Mouse (Mus musculus) heart, embryonic 11.5 days (tissue): ENCODE results near the gene Cdc42bpa. TPM values are rescaled to one million over a fixed set of nuclear protein-coding genes. Genes with fewer than 3 reads are reported as not detected.

Experiments
- ATAC-seq: fragments of 200-750 bp; cut with Nextera tagmentation; replicated peaks from 2 replicates; pipeline ENCODE4 v1.8.0; 2017; ENCODE audit warnings: moderate library complexity; ENCODE audit not compliant: insufficient number of reproducible peaks, low FRiP score, low TSS enrichment
- H3K27ac ChIP-seq: fragments of 300-500 bp; sonication (generic); 2 replicates; pipeline ENCODE4 v1.5.1; 2014; ENCODE audit warnings: mild to moderate bottlenecking, low read depth, low read length
- H3K27me3 ChIP-seq: fragments of 300-500 bp; sonication (generic); 2 replicates; pipeline ENCODE4 v1.6.1; 2014; ENCODE audit warnings: mild to moderate bottlenecking, low read length, mixed read lengths; ENCODE audit not compliant: control insufficient read depth, insufficient read depth
- H3K36me3 ChIP-seq: fragments of 300-500 bp; sonication (generic); 2 replicates; pipeline ENCODE4 v1.6.1; 2014; ENCODE audit warnings: mild to moderate bottlenecking, low read length, moderate library complexity, mixed read lengths; ENCODE audit not compliant: control insufficient read depth, insufficient read depth
- H3K4me1 ChIP-seq: fragments of 300-500 bp; sonication (generic); 2 replicates; pipeline ENCODE4 v1.6.1; 2014; ENCODE audit warnings: low read length; ENCODE audit not compliant: control insufficient read depth, insufficient read depth
- H3K4me2 ChIP-seq: fragments of 300-500 bp; sonication (generic); 2 replicates; pipeline ENCODE4 v1.6.1; 2014; ENCODE audit warnings: mild to moderate bottlenecking, moderate library complexity
- H3K4me3 ChIP-seq: fragments of 300-500 bp; sonication (generic); 2 replicates; pipeline ENCODE4 v1.5.1; 2014; ENCODE audit warnings: low read depth, low read length
- H3K9ac ChIP-seq: fragments of 300-500 bp; sonication (generic); 2 replicates; pipeline ENCODE4 v1.6.1; 2014; ENCODE audit warnings: mild to moderate bottlenecking, low read depth, low read length, moderate library complexity
- H3K9me3 ChIP-seq: fragments of 300-500 bp; sonication (generic); replicated peaks from 2 replicates; pipeline ENCODE4 v1.6.1; 2016; ENCODE audit warnings: low read length; ENCODE audit not compliant: control insufficient read depth
- WGBS: fragments of 180-500 bp; shearing (Covaris S2); extraction: QIAGEN DNeasy Blood & Tissue Kit; methylation state at CpG from one replicate; pipeline ENCODE4 v1.1.7; 2014; ENCODE audit not compliant: insufficient replicate concordance; 5-methylcytosine and 5-hydroxymethylcytosine counted together
- polyA plus RNA-seq: library from polyadenylated mRNA; unstranded; fragments of >200 nt; fragmentation: Nextera tagmentation; extraction: Ambion mirVana; gene quantifications from 2 replicates; pipeline ENCODE4 v1.2.1, GENCODE M21; 2014

Gene Cdc42bpa
- polyA plus RNA-seq, 1 experiment from 2014 or later = 13.5 TPM

DNA sequence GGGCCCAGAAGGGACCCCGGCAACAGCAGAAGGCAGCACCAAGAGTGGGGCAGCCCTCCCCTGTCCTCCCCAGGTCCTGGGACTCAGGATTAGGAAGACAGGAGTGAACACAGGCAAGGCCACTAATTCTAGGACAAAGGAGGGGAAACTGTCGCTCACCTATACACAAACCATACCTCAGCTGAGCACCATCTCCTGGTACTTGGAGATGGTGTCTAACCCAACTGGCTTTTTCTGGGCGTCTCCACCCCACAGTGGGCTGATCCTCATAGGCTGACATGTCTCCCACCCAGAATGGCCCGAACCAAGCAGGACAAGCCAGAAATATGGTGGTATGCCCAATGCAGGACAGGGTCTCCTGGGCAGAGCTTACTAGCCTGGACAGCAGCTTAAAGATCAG is 212.3 kb downstream of the Cdc42bpa start:
- Histone ChIP-seq H3K27ac (no peak overlapping the region), H3K9me3 (no peaks in the 10 kb centered on the region), H3K9ac (no peak overlapping the region), H3K4me2 (no peak overlapping the region), H3K36me3 (no peaks in the 10 kb centered on the region), H3K4me1 (no peaks in the 10 kb centered on the region), H3K27me3 (no peaks in the 10 kb centered on the region), H3K4me3 (no peak overlapping the region)
- ATAC-seq = no peak
- WGBS = 72% methylated on average over 4 of the region's 4 CpGs

DNA sequence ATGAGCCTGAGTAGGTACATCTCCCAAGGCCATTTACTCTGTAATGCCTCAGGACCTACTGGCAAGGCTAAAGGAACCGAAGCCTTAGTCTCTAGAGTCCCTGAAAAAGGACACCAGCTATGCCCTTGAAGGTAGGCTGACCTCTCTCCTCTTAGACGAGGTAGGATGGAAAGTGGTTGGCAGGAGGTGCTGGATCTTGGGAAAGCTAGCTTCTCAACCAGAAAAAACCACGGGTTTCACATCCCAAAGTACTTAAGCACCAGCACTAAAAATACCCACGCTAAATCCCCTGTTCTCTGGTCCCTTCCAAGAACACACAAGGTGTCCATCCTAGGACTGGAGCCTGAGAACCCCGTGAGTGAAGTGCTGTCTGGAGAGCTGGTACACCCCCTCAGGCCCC is 212.7 kb downstream of the Cdc42bpa start:
- no peaks in the 10 kb centered on the region for H3K9me3 ChIP-seq
- no peak overlapping the region for H3K4me3 ChIP-seq
- H3K27ac ChIP-seq = no peak overlapping the region
- 69% methylated on average over 5 of the region's 5 CpGs for WGBS
- no peaks in the 10 kb centered on the region for H3K36me3 ChIP-seq
- H3K4me2 ChIP-seq = no peak overlapping the region
- no peak for ATAC-seq
- H3K4me1 ChIP-seq = no peaks in the 10 kb centered on the region
- H3K27me3 ChIP-seq = no peaks in the 10 kb centered on the region
- no peak overlapping the region for H3K9ac ChIP-seq

GRCm38 (mm10) chr1:180174718-180175117 is 214.4 kb downstream of the Cdc42bpa start:
- WGBS = 61% methylated on average over 6 of the region's 6 CpGs
- H3K4me1 ChIP-seq = no peaks in the 10 kb centered on the region
- H3K9ac ChIP-seq = no peak overlapping the region
- no peaks in the 10 kb centered on the region for H3K36me3 ChIP-seq
- no peak overlapping the region for H3K27ac ChIP-seq
- no peak for ATAC-seq
- no peak overlapping the region for H3K4me2 ChIP-seq
- H3K9me3 ChIP-seq = no peaks in the 10 kb centered on the region
- no peaks in the 10 kb centered on the region for H3K27me3 ChIP-seq
- H3K4me3 ChIP-seq = no peak overlapping the region

DNA sequence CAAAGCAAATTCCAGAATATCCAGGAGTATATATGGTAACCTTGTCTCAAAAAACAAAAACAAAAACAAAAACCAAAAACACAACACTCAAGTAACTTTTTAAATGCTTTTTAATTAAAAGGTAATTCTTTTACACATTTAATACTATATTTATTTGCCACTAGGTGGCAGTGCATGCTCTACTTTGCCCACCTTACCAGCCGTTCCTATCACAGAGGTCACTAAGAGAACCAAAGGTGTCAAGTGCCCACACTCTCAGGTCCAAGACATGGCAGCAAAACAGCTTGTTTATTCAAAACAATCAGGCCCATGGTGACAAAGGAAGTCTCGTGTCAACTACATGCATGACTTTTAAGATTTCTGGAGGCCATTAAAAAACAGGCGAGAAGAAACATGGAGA is 214.9 kb downstream of the Cdc42bpa start:
- no peak overlapping the region for H3K27ac ChIP-seq
- ATAC-seq = no peak

DNA sequence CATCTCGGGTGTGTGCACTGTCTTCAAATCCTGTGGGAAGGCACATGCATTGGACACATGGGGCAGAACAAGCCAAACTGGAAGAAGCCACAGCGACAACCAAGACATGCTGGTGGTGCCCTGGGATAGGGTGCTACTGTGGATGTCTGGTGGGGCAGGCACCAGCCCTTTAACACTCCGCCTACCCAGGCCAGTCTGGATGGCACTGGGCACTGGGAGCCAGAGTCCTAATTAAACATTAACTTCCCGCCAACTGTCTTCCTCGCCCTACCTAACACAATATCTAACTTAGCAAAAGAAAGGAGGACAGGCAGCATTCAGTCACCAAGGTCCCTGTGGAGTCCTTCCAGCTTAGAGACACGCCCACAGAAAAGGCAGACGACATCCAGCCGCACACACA is 215.4 kb downstream of the Cdc42bpa start:
- Histone ChIP-seq H3K4me2 (no peak overlapping the region), H3K36me3 (no peaks in the 10 kb centered on the region), H3K9ac (no peak overlapping the region), H3K4me1 (no peaks in the 10 kb centered on the region), H3K27ac (no peak overlapping the region), H3K9me3 (no peaks in the 10 kb centered on the region), H3K27me3 (no peaks in the 10 kb centered on the region), H3K4me3 (no peak overlapping the region)
- WGBS = 54% methylated on average over 8 of the region's 8 CpGs
- ATAC-seq = no peak

More for the DNA sequence above, 214.9 kb downstream of the Cdc42bpa start:
- Histone ChIP-seq H3K4me2 (no peak overlapping the region), H3K36me3 (no peaks in the 10 kb centered on the region), H3K9ac (no peak overlapping the region), H3K4me1 (no peaks in the 10 kb centered on the region), H3K9me3 (no peaks in the 10 kb centered on the region), H3K27me3 (no peaks in the 10 kb centered on the region), H3K4me3 (no peak overlapping the region)
- 30% methylated on average over 3 of the region's 3 CpGs for WGBS

- Histone ChIP-seq H3K9ac (no peak overlapping the region), H3K4me3 (no peak overlapping the region), H3K27me3 (no peaks in the 10 kb centered on the region), H3K9me3 (no peaks in the 10 kb centered on the region), H3K4me1 (no peaks in the 10 kb centered on the region), H3K4me2 (no peak overlapping the region), H3K27ac (no peak overlapping the region), H3K36me3 (no peaks in the 10 kb centered on the region)
- ATAC-seq = no peak
- WGBS = 15% methylated on average over 1 of the region's 1 CpGs
Observed at GRCm38 (mm10) chr1:180176784-180177183, 216.5 kb downstream of the Cdc42bpa start.

GRCm38 (mm10) chr1:180178340-180178739 is 218.1 kb downstream of the Cdc42bpa start:
- 84% methylated on average over 9 of the region's 9 CpGs for WGBS
- Histone ChIP-seq H3K4me3 (no peak overlapping the region), H3K4me1 (no peaks in the 10 kb centered on the region), H3K9ac (no peak overlapping the region), H3K27ac (no peak overlapping the region), H3K36me3 (no peaks in the 10 kb centered on the region), H3K27me3 (no peaks in the 10 kb centered on the region), H3K9me3 (no peaks in the 10 kb centered on the region), H3K4me2 (no peak overlapping the region)
- no peak for ATAC-seq

DNA sequence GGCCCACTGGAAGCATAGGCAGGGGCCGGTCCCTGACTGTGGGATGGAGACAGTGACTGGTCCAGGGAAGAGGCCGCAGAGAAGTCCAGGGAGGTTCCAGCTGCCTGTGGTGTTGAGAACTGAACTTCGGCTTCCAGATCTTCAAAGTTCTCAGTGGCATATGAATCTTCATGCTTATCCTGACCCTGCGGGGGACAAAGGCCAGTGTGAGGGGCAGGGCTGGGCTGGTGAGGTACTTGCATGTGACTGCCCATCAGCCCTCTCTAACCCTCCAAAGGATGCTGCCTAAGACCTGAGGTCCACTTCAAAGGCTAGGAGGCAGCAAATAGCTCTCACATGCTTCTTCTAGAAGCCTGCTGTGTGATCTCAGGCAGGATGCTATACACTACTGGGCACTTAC is 218.8 kb downstream of the Cdc42bpa start:
- Histone ChIP-seq H3K27me3 (no peaks in the 10 kb centered on the region), H3K4me2 (no peak overlapping the region), H3K36me3 (no peaks in the 10 kb centered on the region), H3K4me3 (no peak overlapping the region), H3K27ac (no peak overlapping the region), H3K9me3 (no peaks in the 10 kb centered on the region), H3K9ac (no peak overlapping the region; the same call in 1 of the 2 replicates), H3K4me1 (no peaks in the 10 kb centered on the region)
- WGBS = 89% methylated on average over 4 of the region's 4 CpGs
- no peak for ATAC-seq

DNA sequence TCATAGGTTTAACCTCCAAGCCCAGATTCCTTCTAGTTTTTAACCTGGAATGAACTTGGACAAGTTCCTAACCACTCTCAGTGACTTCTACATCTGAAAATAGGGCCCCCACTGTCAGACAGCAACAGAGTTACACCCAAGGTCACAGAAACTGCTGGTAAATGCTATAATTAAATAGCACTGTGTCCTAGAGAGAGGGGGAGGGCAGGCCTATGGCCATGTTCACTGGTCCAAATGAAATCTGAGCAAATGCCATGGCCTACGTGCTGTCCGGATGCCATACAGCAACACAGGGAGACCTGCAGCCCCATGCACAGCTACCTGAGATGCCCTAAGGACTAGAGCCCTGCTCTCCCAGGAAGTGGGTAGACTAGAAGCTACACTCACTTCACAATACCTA is 219.6 kb downstream of the Cdc42bpa start:
- ATAC-seq = no peak
- H3K9ac ChIP-seq = no peak overlapping the region; the same call in 1 of the 2 replicates

More for the DNA sequence above, 219.6 kb downstream of the Cdc42bpa start:
- Histone ChIP-seq H3K27ac (no peak overlapping the region), H3K4me3 (no peak overlapping the region), H3K9me3 (no peaks in the 10 kb centered on the region), H3K27me3 (no peaks in the 10 kb centered on the region), H3K4me2 (no peak overlapping the region), H3K36me3 (no peaks in the 10 kb centered on the region), H3K4me1 (no peaks in the 10 kb centered on the region)
- WGBS = 69% methylated on average over 2 of the region's 2 CpGs
